Mouse (Mus musculus): ENCODE measurements around the gene Dusp3. TPM values are rescaled to one million over a fixed set of nuclear protein-coding genes. Genes with fewer than 3 reads are reported as not detected.

Dusp3 gene
- polyA plus RNA-seq, 1 experiment = 0.02 TPM

- no peaks in the 10 kb centered on the region for H3K4me1 ChIP-seq (ENCODE audit: control insufficient read depth)
- H3K36me3 ChIP-seq (ENCODE audit: control insufficient read depth) = no peaks in the 10 kb centered on the region
- H3K27me3 ChIP-seq (ENCODE audit: control insufficient read depth) = peaks cover 15% of the 10 kb centered on the region
- TF ChIP-seq TAL1 (IDR thresholded peaks at IDR 0.05; ENCODE audit: low read length) (no peak), GATA1 (IDR thresholded peaks at IDR 0.05; ENCODE audit: low read length) (no peak)
- H3K4me3 ChIP-seq (replicated peaks) = no peak overlapping the region
- no peaks in the 10 kb centered on the region for H3K9me3 ChIP-seq (ENCODE audit: control insufficient read depth, low read length)
Observed at GRCm38 (mm10) chr11:102019736-102020135, 32.9 kb upstream of the Dusp3 start.

- Histone ChIP-seq H3K36me3 (ENCODE audit: control insufficient read depth) (no peaks in the 10 kb centered on the region), H3K9me3 (ENCODE audit: control insufficient read depth, low read length) (no peaks in the 10 kb centered on the region), H3K27me3 (ENCODE audit: control insufficient read depth) (peaks cover 2% of the 10 kb centered on the region; the same call in 1 of the 2 replicates), H3K4me1 (ENCODE audit: control insufficient read depth) (no peaks in the 10 kb centered on the region), H3K4me3 (replicated peaks) (no peak overlapping the region)
- TF ChIP-seq GATA1 (IDR thresholded peaks at IDR 0.05; ENCODE audit: low read length) (no peak), TAL1 (IDR thresholded peaks at IDR 0.05; ENCODE audit: low read length) (no peak)
Observed at GRCm38 (mm10) chr11:102016136-102016535, 29.3 kb upstream of the Dusp3 start.

- Histone ChIP-seq H3K4me3 (replicated peaks) (no peak overlapping the region), H3K4me1 (ENCODE audit: control insufficient read depth) (no peaks in the 10 kb centered on the region), H3K27me3 (ENCODE audit: control insufficient read depth) (peaks cover 2% of the 10 kb centered on the region; the same call in 1 of the 2 replicates), H3K9me3 (ENCODE audit: control insufficient read depth, low read length) (no peaks in the 10 kb centered on the region), H3K36me3 (ENCODE audit: control insufficient read depth) (no peaks in the 10 kb centered on the region)
- TF ChIP-seq TAL1 (IDR thresholded peaks at IDR 0.05; ENCODE audit: low read length) = no peak
- TF ChIP-seq GATA1 (IDR thresholded peaks at IDR 0.05; ENCODE audit: low read length) = no peak
Observed at GRCm38 (mm10) chr11:102015472-102015871, 28.7 kb upstream of the Dusp3 start.

- TF ChIP-seq GATA1 (IDR thresholded peaks at IDR 0.05; ENCODE audit: low read length) (no peak), TAL1 (IDR thresholded peaks at IDR 0.05; ENCODE audit: low read length) (no peak)
- no peaks in the 10 kb centered on the region; the same call in 1 of the 2 replicates for H3K4me1 ChIP-seq (ENCODE audit: control insufficient read depth)
- peaks cover 2% of the 10 kb centered on the region; the same call in 1 of the 2 replicates for H3K27me3 ChIP-seq (ENCODE audit: control insufficient read depth)
Observed at GRCm38 (mm10) chr11:102013201-102013600, 26.4 kb upstream of the Dusp3 start.

GRCm38 (mm10) chr11:102011510-102011909 lies 24.7 kb upstream of the Dusp3 start:
- no peaks in the 10 kb centered on the region for H3K9me3 ChIP-seq (ENCODE audit: control insufficient read depth, low read length)
- H3K36me3 ChIP-seq (ENCODE audit: control insufficient read depth) = no peaks in the 10 kb centered on the region
- no peak overlapping the region for H3K4me3 ChIP-seq (replicated peaks)
- TF ChIP-seq TAL1 (IDR thresholded peaks at IDR 0.05; ENCODE audit: low read length) (no peak), GATA1 (IDR thresholded peaks at IDR 0.05; ENCODE audit: low read length) (no peak)
- H3K27me3 ChIP-seq (ENCODE audit: control insufficient read depth) = peaks cover 2% of the 10 kb centered on the region; the same call in 1 of the 2 replicates
- H3K4me1 ChIP-seq (ENCODE audit: control insufficient read depth) = peaks cover 2% of the 10 kb centered on the region; the same call in 1 of the 2 replicates

More at GRCm38 (mm10) chr11:102013201-102013600, 26.4 kb upstream of the Dusp3 start:
- Histone ChIP-seq H3K4me3 (replicated peaks) (no peak overlapping the region), H3K36me3 (ENCODE audit: control insufficient read depth) (no peaks in the 10 kb centered on the region), H3K9me3 (ENCODE audit: control insufficient read depth, low read length) (no peaks in the 10 kb centered on the region)

- H3K9me3 ChIP-seq (ENCODE audit: control insufficient read depth, low read length) = no peaks in the 10 kb centered on the region
- no peaks in the 10 kb centered on the region for H3K36me3 ChIP-seq (ENCODE audit: control insufficient read depth)
- no peak overlapping the region for H3K4me3 ChIP-seq (replicated peaks)
- H3K27me3 ChIP-seq (ENCODE audit: control insufficient read depth) = peaks cover 2% of the 10 kb centered on the region; the same call in 1 of the 2 replicates
- H3K4me1 ChIP-seq (ENCODE audit: control insufficient read depth) = peaks cover 2% of the 10 kb centered on the region; the same call in 1 of the 2 replicates
- TF ChIP-seq GATA1 (IDR thresholded peaks at IDR 0.05; ENCODE audit: low read length) = no peak
- no peak for TF ChIP-seq TAL1 (IDR thresholded peaks at IDR 0.05; ENCODE audit: low read length)
Observed at GRCm38 (mm10) chr11:102010140-102010539, 23.3 kb upstream of the Dusp3 start.

GRCm38 (mm10) chr11:102008954-102009637 lies 22.3 kb upstream of the Dusp3 start:
- peaks cover 2% of the 10 kb centered on the region for H3K9me3 ChIP-seq (ENCODE audit: control insufficient read depth, low read length)
- TF ChIP-seq TAL1 (IDR thresholded peaks at IDR 0.05; ENCODE audit: low read length) = no peak
- TF ChIP-seq GATA1 (IDR thresholded peaks at IDR 0.05; ENCODE audit: low read length) = no peak
- H3K4me3 ChIP-seq (replicated peaks) = no peak overlapping the region
- peaks cover 2% of the 10 kb centered on the region; the same call in 1 of the 2 replicates for H3K4me1 ChIP-seq (ENCODE audit: control insufficient read depth)
- H3K36me3 ChIP-seq (ENCODE audit: control insufficient read depth) = no peaks in the 10 kb centered on the region
- H3K27me3 ChIP-seq (ENCODE audit: control insufficient read depth) = peaks cover 2% of the 10 kb centered on the region; the same call in 1 of the 2 replicates

GRCm38 (mm10) chr11:102008372-102008771 lies 21.6 kb upstream of the Dusp3 start:
- no peaks in the 10 kb centered on the region for H3K36me3 ChIP-seq (ENCODE audit: control insufficient read depth)
- peaks cover 2% of the 10 kb centered on the region; the same call in 1 of the 2 replicates for H3K27me3 ChIP-seq (ENCODE audit: control insufficient read depth)
- H3K4me1 ChIP-seq (ENCODE audit: control insufficient read depth) = peaks cover 2% of the 10 kb centered on the region; the same call in 1 of the 2 replicates

GRCm38 (mm10) chr11:102006688-102007087 lies 19.9 kb upstream of the Dusp3 start:
- H3K27me3 ChIP-seq (ENCODE audit: control insufficient read depth) = no peaks in the 10 kb centered on the region; the same call in 1 of the 2 replicates
- peaks cover 2% of the 10 kb centered on the region for H3K9me3 ChIP-seq (ENCODE audit: control insufficient read depth, low read length)
- H3K4me1 ChIP-seq (ENCODE audit: control insufficient read depth) = peaks cover 2% of the 10 kb centered on the region; the same call in 1 of the 2 replicates
- no peak overlapping the region for H3K4me3 ChIP-seq (replicated peaks)
- no peak for TF ChIP-seq TAL1 (IDR thresholded peaks at IDR 0.05; ENCODE audit: low read length)
- TF ChIP-seq GATA1 (IDR thresholded peaks at IDR 0.05; ENCODE audit: low read length) = no peak
- no peaks in the 10 kb centered on the region for H3K36me3 ChIP-seq (ENCODE audit: control insufficient read depth)

More at GRCm38 (mm10) chr11:102008372-102008771, 21.6 kb upstream of the Dusp3 start:
- TF ChIP-seq GATA1 (IDR thresholded peaks at IDR 0.05; ENCODE audit: low read length) (no peak), TAL1 (IDR thresholded peaks at IDR 0.05; ENCODE audit: low read length) (no peak)
- Histone ChIP-seq H3K9me3 (ENCODE audit: control insufficient read depth, low read length) (peaks cover 2% of the 10 kb centered on the region), H3K4me3 (replicated peaks) (no peak overlapping the region)
